Mouse (Mus musculus) heart, adult 11 months (tissue): ENCODE results near the gene Msi2.

Source experiments
- DNase-seq: peaks from one replicate; pipeline ENCODE4 v3.0.0; 2022

The Msi2 gene

DNA sequence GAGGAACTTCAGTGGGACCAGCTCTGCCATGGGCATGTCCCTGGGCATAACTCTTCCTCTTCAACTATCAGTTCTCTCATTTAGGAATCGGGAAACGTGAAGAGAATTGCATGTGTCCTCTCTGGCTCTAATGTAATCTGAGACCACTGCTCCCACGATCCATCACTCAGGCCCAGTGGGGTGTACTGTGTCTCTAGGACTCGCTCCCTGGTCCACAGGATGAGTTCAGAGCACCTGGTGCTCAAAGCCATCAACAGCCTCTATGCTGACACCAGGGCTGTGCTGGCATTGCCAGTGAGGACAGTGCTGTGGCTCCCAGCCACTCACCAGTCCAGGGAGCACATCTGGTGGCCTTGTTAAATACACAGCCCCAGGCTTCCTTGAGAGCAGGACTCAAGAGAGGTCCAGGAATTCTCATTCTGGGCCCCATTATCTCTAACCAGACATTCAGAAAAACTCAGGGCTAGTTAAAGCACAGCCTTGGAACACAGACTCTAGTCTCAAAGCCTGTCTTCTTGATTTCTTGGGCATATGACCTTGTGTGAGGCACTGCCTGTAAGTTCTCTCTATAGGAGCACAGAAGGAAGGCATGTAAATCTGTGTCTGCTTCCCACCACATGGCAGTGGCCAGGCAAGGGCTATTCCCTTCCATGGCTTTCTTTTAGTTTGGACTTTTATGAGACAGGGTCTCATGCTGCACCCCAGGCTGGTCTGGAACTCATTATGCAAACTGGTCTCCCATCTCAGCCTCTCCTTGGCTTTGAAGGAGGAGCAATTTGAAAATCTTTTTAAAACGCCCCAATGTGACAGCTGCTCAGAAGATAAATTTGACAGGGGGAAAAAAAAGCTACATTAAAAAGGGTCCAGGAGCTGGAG is 211.5 kb downstream of the Msi2 start:
- peak; percentile 79 for DNase-seq

DNA sequence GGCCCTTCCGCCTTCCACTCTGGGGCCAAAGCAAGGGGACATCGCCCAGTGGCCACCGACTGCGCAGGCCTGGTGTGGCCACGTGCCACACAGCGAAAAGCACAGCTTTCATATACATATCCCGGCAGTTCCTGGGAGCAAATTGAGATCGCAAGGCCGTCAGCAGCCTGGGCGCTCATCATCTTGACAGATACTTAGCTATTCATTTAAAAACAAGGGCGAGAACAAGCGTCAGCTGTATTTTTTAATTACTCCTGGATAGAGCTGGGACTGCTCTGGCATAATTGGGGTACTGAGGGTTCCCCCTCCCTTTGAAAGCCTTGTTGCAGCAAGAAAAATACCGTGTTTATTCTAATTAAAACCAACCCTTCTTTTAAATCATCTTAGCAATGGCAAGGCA is 212.2 kb downstream of the Msi2 start:
- no peak for DNase-seq

DNA sequence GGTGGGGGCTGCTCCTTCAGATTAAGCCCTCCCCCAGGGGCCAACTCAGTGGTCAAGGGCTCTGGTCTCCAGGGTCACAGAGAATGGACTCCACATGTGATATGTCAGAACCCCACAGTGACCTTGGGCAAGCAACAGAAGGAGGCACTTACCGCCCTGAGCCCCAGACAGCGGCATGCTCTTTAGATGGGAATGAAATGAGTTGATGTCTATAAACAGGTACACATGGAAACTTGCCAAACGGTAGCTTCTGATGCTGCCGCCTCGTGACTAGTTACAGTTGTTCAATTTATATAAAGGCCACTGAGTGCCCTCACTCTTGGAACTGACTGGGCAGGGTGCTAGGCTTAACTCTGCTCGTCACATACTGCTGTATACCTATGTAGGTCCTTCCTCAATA is 215.7 kb downstream of the Msi2 start:
- DNase-seq, result peak; percentile 95

DNA sequence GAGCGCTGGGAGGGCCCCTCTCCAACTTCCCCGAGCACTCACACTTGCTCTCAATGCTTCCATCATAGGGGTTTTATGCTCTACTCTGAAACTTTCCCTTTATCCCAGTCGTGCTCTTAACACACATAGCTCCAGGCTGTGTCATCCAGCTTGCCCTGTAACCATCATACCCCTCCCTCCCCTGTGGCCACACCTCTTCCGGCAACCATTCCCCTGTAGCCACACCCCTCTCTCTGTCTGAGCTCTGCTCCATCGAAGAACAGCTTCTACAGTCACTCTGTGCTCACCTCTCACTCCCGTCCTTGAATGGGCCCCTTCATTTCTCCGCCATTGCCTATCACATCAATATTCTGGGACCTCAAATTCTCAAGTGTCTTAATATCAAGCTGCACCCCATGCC is 219.8 kb downstream of the Msi2 start:
- DNase-seq, result no peak

DNA sequence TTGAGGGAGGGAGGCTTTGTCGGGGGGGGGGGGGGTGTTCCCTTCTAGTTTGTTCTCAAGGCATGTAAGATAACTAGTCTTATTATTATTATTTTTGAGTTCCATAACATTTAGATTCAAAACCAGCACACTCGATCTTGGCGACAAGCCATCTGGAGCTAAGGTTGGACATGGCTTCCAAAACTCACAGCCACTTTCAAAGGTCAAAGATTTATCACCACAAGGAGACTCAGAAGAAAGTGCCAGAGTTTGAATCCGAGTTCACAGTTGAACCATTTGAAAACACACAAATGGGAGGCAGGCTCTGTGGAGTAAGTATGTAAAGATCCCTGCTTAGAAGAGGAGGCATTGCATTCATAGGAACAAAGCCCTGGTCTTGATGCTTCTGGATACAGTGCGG is 221.9 kb downstream of the Msi2 start:
- DNase-seq, result no peak

DNA sequence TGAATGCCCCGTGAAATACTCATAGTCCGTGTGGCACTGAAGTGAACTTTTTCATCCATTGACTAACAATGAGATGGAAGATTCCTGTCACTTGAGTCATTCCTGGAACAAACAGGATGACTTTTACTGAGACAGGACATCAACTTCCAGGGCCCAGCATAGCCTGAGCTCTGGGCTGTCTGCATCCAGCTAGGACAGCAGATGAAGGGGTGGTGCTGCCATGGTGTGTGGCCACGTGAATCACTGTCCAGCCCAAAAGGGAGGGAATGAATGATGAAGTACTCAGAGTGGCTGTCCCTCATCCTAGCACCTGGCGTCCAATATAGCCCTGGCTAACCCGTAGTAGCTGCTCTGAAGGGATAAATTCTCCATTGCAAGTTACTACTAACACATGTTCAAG is 222.6 kb downstream of the Msi2 start:
- no peak for DNase-seq

DNA sequence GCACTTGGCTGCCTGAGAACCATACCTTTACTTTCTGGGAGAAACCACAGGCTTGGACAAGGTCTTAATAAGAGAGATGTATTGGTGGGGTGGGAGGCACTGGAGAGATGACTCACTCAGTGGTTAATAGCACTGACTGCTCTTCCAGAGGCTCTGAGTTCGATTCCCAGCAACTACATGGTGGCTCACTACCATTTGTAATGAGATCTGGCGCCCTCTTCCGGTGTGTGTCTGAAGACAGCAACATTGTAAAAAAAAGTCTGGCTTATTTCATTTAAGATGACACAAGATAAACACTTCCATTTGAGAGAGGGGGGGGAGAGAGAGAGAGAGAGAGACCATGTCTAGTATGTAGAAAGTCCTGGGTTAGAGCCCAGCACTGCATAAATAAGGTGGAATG is 223.3 kb downstream of the Msi2 start:
- no peak for DNase-seq

DNA sequence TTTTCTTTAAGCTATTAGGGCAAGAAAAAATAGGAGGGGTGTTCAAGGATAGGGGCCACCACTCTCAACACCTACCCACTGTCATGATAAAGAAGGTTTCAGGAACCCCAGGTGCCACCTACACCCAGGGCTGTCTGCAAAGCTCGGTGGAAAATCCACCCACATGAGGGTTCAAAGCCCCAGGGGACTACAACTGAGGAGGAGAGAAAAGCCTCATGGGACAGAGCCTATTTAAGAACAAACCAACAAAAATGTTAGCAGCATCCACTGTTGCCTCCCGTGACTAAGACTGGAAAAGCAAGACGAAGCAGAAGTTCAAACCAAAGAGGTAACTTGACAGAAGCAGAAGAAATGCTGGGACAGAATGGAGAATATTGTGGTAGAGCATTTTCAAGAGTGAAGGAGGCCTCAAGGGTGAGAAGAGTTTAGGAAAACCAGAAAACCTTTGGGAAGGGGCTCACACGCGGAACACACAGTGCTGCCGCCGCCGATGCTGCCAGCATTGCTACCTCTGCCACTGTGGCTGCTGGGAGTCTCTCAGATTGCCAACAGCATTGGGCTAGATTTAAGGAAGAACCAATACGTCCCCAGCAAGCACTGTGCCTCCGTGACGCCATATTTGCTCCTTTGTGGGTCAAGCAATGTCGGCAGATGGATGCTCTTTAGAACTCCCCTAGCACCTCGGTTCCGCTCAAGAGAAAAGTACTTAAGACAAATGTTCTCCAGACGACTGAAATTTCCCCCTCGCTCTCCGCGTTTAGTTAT is 224.3 kb downstream of the Msi2 start:
- no peak for DNase-seq

DNA sequence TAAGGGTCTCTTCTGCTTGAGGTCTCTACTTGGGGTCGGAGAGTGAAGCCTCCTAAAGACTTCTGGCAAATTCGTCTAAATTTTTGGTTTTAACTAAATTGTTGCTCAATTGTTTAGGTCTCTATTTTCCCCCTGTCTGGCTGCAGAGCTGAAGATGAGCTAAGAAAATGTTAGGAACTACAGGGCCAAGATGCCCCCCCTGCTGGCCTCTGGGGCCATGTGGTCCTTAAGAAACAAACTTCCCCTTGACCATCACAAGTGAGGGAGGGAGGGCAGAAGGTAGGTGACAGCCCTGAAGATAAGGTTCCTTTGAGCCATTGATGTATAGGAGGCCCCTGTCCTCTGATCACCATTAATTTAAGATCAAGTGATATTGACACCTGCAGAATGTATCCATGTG is 225.7 kb downstream of the Msi2 start:
- no peak for DNase-seq

DNA sequence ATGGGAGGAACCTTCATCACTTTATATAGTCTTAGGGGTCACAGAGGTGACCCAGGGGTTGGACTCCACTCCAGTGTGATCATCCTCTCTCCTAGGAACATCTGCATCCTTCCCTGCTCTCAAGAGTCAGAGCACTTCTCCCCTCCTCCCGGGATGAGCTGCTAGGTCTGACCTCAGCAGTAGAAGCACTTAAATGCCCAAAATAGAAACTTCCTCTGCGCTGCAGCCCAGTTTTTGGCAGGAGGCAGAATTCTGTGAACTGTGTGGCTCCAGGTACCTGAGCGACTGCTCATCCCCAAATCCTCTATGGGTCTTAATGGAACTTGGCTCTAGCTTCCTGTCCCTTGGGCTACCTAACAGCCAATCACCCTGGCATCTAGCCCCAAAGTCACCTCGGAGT is 228.3 kb downstream of the Msi2 start:
- DNase-seq, result peak; percentile 94

DNA sequence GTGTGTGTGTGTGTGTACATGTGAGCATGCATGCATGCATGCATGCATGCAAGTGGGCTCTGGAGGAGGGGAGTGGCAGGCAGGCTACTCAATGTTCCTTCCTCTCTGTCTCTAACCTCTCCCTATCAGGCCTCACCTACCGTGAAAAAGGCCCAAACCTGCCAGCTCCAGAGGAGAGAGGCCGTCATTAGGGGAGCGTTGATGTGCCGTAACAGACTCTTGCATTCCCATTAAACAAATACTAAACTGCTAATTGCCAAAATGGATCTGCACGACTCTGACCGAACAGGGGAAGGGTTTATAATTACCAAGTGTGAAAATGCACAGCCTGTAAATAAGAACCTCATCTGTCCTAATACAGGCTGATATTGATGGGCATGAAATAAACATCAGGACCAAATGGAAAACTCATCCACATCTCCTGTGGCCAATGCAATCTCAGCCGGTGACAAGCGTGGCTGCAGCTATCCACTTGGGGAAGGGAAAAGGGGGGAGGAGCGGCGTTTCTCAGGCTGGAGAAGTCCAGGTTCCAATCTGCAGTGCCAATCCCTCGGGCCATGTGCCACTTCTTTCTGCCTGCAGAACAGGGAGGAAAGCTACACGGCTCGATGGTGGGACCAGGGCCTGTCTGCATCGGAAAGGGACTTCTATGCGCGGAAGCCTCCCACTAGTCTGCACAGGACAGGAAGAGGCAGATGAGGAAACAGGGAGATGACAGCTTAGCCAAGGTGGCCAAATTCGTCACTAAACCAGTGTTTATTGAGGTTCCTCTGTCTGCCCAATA is 229.2 kb downstream of the Msi2 start:
- peak; percentile 97 for DNase-seq

DNA sequence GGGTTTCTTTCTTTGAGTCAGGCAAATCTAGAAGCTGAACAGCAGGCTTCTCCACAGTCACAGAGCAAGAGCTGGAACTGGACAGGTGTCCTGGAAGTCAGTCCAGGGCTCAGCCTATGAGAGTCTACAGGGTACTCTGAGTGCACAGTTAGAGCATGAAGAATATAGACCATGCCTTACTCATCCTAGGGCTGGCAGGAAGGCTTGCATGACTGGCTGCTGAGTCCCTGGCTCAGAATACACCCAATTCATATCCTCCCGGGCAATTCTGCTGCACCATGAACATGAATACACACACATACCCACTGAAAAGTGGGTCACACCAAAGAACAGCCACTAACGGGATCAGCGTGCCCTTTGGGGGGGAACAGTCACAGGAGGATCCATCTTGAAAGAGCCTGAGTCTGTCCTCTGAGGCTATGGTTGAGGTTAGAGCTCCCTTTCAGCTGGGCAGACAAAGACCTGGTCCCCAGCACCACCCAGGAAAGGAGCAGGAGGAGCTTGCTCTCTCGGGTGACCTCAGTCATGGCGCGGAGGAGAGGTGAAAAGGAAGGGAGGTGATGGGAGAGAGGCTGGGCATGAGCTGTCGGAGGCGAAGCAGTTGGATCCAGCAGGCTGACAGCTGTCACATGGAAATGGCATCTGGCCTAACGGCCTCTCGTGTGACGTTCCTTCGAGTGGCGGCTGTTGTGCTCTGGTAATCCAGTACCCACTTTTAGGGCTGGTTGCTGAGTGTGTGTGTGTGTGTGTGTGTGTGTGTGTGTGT is 230.0 kb downstream of the Msi2 start:
- no peak for DNase-seq

DNA sequence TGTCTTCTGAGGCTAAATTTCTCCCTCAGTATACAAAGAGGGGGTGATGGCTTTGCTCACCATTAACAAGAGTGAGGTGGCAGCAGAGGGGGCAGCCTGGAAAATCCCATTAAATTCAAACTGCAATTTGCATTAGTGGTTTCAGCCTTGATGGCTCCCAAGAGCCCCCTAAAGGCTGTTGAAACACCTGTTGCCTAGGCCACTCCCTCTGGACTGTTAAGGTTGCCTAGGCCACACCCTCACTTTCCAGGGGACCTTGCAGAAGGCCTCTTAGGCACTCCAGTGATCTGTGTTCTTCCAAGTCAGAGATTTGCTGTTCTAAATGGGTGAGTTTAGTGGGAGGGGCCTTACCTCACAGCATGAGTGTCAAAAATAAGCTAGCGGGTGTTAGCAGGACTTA is 232.3 kb downstream of the Msi2 start:
- no peak for DNase-seq

DNA sequence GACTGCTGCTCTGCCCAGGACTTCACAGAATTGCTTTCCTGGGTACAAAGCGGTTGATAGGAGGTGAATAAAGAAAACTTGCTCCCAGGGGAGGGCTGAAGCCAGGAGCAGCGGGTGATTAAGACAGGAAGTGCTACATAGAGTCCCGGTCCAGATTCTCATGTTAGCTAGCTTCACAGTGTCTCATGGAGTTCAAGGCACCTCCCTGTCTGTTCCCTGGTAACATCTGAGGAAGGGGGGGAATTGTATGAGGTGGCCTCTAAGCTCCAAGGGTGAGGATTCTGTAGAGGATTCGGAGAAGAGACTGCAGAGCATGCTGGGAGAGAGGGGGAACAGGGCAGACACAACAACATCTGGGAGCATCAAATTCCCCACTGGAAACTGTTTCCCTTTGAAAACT is 233.2 kb downstream of the Msi2 start:
- DNase-seq, result peak; percentile 92

DNA sequence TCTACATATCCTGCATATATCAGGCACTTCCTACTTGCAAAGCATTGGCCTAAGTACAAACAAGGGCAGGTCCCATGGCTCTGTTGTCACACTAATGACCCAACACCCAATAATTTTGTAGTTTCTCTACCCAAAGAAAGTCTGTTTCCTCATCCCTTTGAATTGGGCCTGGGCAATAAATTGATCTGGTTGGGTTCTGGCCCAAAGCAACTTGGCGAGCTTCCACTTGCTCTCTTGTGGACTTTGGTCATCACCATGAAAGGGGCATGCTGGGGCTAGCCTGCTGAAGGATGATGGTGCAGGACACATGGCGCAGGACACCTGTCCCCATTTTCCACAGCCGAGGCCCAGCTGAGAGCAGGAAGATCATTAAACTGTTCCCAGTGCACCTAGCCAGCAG is 234.3 kb downstream of the Msi2 start:
- no peak for DNase-seq

DNA sequence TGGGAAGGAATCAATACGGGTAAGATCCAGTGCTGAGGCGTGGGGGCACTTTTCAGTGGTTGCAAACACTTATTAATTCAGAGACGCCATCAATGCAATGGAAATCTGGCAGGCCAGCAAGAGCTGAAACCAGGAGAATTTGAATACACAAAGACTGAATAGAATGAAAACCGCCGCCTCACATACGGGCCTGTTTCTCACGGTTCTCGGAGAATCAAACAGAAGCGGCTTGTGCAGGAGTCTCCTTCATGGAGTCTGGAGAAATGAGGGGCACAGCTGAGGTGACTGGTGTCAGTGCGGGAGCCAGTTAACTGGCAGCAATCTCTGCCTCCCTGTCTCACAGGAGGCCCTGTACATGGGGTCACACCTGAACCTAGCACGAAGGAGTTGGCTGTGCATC is 235.7 kb downstream of the Msi2 start:
- no peak for DNase-seq

DNA sequence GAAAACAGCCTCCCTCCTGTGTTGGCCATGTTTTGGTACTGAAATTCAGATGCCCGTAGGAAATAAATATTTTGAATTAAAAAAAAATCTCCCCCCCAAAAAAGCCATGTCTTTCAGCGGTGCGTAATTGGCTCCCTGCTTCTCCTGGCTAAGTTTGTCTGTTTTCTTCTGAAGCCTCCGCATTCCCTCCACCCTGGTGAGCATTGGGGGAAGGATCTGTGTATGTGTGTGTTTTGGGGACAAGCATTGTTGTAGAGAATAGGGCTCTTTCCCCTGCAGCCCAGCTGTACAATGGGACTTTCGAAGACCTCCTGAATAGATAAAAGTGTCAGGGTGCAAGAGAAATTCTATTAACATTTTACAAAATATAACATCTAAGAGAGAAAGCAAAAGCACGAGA is 236.1 kb downstream of the Msi2 start:
- DNase-seq, result no peak

DNA sequence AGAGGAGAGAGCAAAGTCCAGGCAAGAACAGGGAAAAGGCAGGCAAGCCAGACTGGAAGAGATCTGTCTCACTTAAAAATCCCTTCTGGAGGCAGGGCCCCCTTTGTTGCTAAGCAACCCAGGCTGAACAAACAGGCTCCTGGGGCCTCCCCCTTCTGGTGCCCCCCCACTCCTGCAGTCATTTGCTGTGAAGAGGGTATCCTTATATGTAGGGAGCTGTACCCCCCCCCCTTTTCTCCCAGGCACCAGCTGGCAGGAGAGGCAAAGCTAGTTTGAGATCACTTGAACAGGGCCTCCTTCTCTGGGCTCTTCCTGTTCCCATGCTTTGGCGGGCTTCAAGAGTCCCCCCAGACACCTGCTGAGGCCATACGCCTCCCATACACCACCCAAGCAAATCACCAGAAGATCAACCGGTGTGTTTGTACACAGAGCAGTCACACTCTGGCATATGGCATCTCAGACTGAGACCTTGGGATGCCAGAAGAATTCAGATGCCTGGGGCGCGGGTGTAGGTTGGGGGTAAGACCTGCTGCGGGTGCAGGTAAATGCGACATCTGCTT is 236.6 kb downstream of the Msi2 start:
- DNase-seq, result no peak

DNA sequence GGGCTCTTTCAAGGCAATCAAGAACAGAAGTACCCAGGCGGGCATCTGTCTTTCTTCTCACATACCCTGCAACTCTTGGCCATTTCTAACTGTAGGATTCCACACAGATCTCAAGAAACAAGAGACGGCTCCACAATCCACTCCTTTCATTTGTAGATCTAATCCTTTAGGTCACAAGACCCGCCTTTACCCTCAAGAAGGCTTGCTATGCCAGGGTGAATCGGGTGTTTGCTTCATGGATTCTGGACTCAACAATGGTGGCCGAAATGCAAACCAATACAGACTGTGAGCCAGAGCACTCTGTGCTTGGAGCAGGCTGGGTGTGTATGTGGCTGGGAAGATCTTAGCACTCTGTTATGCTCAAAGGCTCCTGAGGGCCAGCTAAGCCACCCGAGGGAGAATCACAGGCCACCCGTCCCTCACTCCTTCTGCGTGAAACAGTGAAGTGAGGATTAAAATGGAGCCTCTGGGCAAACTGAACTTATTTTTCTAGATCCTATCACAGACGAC is 237.2 kb downstream of the Msi2 start:
- DNase-seq, result no peak

DNA sequence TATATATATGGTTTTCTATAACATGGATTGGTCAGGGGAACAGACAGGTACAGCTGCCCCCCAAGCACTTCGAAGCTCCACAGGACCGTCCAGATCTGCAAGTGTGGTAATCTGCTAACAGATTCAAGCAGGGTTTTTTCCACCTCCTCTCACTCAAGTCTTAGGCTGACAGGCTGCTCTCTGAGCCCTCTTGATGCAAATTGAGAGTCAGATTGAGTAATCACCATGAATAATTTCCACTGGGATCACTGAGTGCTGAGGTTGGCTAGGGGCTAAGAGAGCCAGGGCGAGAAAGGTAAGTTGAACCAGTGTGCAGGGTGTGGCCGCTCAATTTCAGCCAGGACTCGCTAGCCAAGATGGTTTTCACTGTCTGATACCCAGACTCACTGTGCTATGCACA is 238.8 kb downstream of the Msi2 start:
- DNase-seq, result no peak

DNA sequence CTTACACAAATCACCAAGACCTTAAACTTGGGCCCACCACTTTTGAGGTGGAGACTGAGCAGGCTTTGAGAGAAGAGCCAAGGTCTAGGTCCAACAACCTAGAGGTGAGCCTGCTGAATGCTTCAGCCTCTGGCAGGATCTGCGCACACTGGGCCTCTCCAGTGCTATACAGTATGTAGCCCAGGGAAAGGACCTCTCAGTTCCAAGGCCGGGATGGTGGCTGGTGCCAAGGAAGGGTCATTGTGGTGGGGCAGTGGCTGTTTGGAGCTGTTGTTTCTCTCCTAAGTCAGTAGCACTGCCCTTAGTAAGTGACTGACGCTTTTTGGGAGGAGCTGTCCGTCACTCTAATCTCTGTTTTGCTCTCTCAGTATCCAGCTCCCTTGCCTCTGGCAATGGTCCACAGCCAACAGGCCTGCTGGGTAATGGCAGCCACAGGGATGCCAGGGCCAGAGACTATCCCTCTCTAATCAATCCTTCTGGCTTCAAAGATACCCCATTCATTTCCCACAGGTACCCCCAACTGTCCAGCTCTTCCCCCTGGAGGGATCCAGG is 243.3 kb downstream of the Msi2 start:
- DNase-seq, result peak; percentile 94

DNA sequence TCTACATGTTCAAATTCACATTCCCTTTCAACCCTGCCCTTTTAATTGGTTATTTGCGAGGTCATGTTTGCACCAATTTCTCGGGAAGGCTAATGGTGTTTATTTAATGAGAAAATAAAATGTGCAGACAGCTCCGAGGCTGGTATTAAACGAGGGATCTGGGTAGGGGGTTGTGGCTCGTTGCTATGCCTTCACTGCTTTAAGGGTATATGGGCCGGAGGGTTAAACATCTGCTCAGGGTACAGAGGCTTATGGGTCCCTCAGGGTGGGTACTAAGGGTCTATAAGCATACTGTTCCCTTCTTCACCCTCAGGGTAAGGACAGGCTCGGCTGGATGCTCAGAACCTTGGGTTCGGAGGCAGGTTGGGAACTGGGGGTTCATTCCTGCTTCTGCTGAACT is 245.6 kb downstream of the Msi2 start:
- DNase-seq, result no peak
